Mouse (Mus musculus) embryonic fibroblast, embryonic 13.5 days (primary cell): Measurements from ENCODE around the gene Kcnk13.

ENCODE experiments used
- CTCF ChIP-seq: IDR thresholded peaks from 2 replicates; pipeline ENCODE4 v1.5.1; 2011; ENCODE audit warnings: mild to moderate bottlenecking, control low read depth, low read length, moderate library complexity, borderline replicate concordance; ENCODE audit not compliant: insufficient read depth
- POLR2A ChIP-seq: IDR thresholded peaks from 2 replicates; pipeline ENCODE4 v1.6.1; 2011; ENCODE audit warnings: low read depth, mild to moderate bottlenecking, control low read depth, low read length, moderate library complexity

- no peak for TF ChIP-seq CTCF
- no peak for TF ChIP-seq POLR2A
Observed at GRCm38 (mm10) chr12:99928311-99928710, 36.0 kb upstream of the Kcnk13 start.
